Mouse (Mus musculus) natural killer cell, adult 2 months (primary cell): ENCODE measurements around the gene H2al1m.
"Not testable (repeated sequence)": the region's sequence is repeated elsewhere in the genome, so short reads cannot be mapped to it uniquely, and the experiment has no call there.

Experiments
- DNase-seq, 2 experiments: peaks; one replicate each; pipeline ENCODE4 v3.0.0; 2022; ENCODE audit warnings: low spot score in 2 of 2

The H2al1m gene

DNA sequence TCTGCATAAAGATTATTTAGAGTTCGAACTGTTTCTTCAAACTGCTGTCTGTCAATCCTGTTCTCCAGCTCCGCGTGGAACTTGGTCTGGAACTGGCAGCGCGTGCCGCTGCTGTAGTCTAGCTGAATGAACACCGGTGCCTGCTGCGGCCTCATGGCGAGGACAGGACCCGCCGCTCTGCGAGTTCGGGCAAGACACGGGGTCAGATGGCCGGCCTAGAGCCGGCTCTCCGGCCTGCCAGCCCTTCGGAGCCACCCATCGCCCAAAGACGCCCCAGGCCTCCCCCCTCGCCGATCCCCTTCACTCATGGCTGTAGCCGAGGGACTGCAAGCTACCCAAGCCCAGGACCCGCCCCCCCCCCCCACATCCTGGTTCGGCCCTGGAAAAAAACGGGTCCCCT, 44.4 kb downstream of the H2al1m start:
- DNase-seq: not testable (repeated sequence)

DNA sequence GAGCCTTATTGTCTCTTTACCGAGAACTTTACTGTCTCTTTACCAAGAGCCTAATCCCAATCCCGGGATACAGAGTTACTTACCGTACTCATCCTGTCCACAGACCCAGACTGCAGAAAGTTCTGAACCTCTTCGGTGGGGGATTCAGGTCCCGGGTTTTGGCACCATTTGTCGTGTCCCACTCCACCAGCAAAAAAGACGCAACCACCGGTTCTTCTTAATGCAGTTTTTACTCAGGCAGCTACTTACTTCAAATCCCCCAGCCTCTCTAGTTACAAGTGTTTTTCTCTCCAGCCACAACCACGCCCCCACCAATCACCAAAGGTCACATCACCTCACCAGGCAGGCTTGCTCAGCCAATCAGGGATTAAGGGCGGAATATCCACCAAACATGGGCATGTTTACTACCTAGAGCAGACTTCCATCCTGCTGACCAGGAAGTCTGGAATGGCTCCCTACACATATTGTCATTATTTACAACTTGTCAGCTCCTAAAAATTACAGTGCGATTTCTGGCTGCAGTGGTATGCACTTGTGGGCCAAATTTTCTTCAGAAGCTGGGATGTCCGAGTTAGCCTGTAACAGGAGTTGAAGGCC, 48.9 kb downstream of the H2al1m start:
- DNase-seq: peak in 1 of 2 experiments; percentile 2

DNA sequence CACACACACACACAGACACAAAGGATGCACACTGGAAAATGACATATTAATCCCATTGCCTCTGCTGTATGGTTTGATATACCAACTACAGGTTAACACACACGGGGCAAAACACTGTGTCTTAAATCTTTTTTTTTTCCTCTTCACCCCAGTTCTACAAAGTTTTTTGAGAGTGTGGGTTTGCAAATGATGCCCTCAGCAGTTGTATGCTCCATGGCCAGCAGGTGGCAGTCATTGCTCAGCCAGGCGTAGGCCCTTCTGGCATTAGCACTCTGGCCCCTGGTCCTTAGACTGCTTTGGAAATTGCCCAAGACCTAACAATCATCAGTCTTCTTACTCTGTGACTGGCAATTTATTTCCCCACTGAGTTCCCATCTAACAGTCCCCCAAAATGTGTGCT, 49.5 kb downstream of the H2al1m start:
- peak; percentile 12 to 15 for DNase-seq
